Mouse (Mus musculus): ENCODE data around the gene Spata31d1b. TPM values are rescaled to one million over a fixed set of nuclear protein-coding genes. Genes with fewer than 3 reads are reported as not detected.

Gene Spata31d1b
- not detected for polyA plus RNA-seq (2017; shearing (Covaris generic))

DNA sequence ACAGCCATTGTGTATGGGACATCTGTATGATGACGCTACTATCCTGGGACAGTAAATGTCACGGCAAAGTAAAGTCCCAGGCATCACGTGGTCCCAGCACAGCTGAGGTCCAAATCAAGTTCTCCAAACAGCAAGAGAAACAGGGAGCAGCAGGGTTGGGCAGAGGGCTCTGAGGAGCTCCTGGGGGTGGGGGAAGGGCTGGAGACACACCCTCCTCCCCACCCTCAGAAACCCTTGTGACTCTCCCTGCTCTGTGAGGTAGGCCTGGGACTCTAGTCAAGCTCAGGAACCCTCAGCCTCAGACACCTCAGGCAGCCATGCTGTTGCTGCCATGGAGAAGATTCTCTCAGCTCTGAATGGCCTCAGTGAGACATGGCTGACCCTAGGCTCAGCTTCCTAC lies at the start of gene Spata31d1b:
Spata31d1b (plus strand) TSS at position 301 of the 400 bp plus-strand sequence.

GRCm38 (mm10) chr13:59675151-59676011 lies 36.7 kb upstream of the Spata31d1b start, which contains the start of gene Golm1:
Gene Golm1, minus strand, starts transcription at chr13:59675811.

DNA sequence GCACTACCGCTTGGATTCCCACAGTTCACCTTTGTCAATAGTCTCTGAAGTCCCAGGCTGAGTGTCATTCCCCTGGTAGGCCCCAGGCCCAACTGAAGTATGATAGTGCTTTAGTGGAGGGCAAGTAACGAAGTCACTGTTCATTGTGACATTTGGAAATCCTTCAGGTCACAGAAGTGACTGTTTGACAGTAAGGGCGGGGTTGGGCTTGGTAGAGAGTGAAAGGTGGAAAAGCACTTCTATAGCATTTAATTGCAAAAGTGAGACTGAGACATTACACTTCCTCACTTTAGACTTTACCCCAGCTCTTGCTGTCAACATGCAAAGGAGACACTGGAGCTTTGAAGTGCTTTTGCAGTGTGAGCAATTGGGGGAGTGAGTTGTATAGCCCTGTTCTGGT lies 18.1 kb upstream of the Spata31d1b start, which contains the start of gene 4921517D22Rik:
4921517D22Rik (minus strand) TSS at position 101 of the 400 bp plus-strand sequence.

GRCm38 (mm10) chr13:59710230-59710629 lies 1.9 kb upstream of the Spata31d1b start, which contains the start of gene Spata31d1a:
Gene Spata31d1a, minus strand, starts transcription at chr13:59710330.

DNA sequence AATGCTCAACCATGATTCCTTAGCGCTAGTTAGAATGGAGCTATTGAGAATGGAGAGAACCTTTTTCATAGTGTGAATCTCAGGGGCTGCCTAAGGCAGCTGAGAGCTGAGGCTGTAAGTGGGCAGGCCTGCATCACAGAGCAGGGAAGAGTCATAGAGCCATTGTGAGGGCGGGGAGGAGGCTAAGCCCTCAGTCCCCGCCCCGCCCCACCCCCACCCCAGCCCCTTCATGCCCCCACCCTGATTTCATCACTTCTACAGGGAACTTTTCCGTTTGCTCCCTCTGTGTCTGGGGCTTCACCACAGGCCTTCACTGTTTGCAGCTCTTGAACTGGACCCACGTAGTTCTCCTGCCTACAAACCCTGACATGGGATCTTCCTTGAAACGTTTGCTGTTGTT lies 19.6 kb downstream of the Spata31d1b start, which contains the start of gene Spata31d1d:
Spata31d1d (minus strand) TSS at position 101 of the 400 bp plus-strand sequence.

GRCm38 (mm10) chr13:59746711-59747110 lies 34.6 kb downstream of the Spata31d1b start, which contains the start of gene 1700014D04Rik:
Gene 1700014D04Rik, minus strand, starts transcription at chr13:59746752.

Other genes with a start within 250 kb of the Spata31d1b start
- gene Agtpbp1, start 127.1 kb upstream of the Spata31d1b start, polyA plus RNA-seq (2017; shearing (Covaris generic)), result 19.6 TPM
- 38.1 TPM for gene Naa35, start 127.0 kb upstream of the Spata31d1b start, polyA plus RNA-seq (2017; shearing (Covaris generic))
- 60.6 TPM for gene Golm1, start 36.5 kb upstream of the Spata31d1b start, polyA plus RNA-seq (2017; shearing (Covaris generic))
- gene 4921517D22Rik, start 18.2 kb upstream of the Spata31d1b start, polyA plus RNA-seq (2017; shearing (Covaris generic)), result not detected
- not detected for gene Spata31d1a, start 2.0 kb upstream of the Spata31d1b start, polyA plus RNA-seq (2017; shearing (Covaris generic))
- gene Spata31d1d, start 19.5 kb downstream of the Spata31d1b start, polyA plus RNA-seq (2017; shearing (Covaris generic)), result not detected
- gene 1700014D04Rik, start 34.5 kb downstream of the Spata31d1b start, polyA plus RNA-seq (2017; shearing (Covaris generic)), result not detected
- 117 TPM for gene Isca1, start 57.5 kb downstream of the Spata31d1b start, polyA plus RNA-seq (2017; shearing (Covaris generic))
- not detected for gene Gm49354, start 70.0 kb downstream of the Spata31d1b start, polyA plus RNA-seq (2017; shearing (Covaris generic))
- 184 TPM for gene Tut7, start 110.9 kb downstream of the Spata31d1b start, polyA plus RNA-seq (2017; shearing (Covaris generic))

All from effector memory CD4-positive, alpha-beta T cell, adult 7 months (primary cell).